Mouse (Mus musculus) hindbrain, postnatal 0 days (tissue): Measurements from ENCODE around the gene P2ry6. TPM values are rescaled to one million over a fixed set of nuclear protein-coding genes. Genes with fewer than 3 reads are reported as not detected.

Source experiments
- ATAC-seq: fragments of 200-750 bp; cut with Nextera tagmentation; 2 replicates; pipeline ENCODE4 v1.8.0; 2017; ENCODE audit warnings: mild to moderate bottlenecking, moderate TSS enrichment, moderate library complexity
- DNase-seq: peaks from one replicate; pipeline ENCODE4 v3.0.0-alpha.2; 2015; ENCODE audit warnings: low spot score
- H3K27ac ChIP-seq: fragments of 300-500 bp; sonication (generic); 2 replicates; pipeline ENCODE4 v1.5.1; 2014; ENCODE audit warnings: mild to moderate bottlenecking
- H3K27me3 ChIP-seq: fragments of 300-500 bp; sonication (generic); 2 replicates; pipeline ENCODE4 v1.6.1; 2014; ENCODE audit warnings: low read length, mixed read lengths; ENCODE audit not compliant: insufficient read depth
- H3K36me3 ChIP-seq: fragments of 300-500 bp; sonication (generic); 2 replicates; pipeline ENCODE4 v1.6.1; 2014; ENCODE audit warnings: low read length, mixed read lengths; ENCODE audit not compliant: insufficient read depth
- H3K4me1 ChIP-seq: fragments of 300-500 bp; sonication (generic); 2 replicates; pipeline ENCODE4 v1.6.1; 2014; ENCODE audit warnings: antibody characterized with exemption, low read length, mixed read lengths; ENCODE audit not compliant: insufficient read depth
- H3K4me2 ChIP-seq: fragments of 300-500 bp; sonication (generic); 2 replicates; pipeline ENCODE4 v1.6.1; 2014; ENCODE audit warnings: low read depth, mild to moderate bottlenecking, low read length, moderate library complexity, mixed read lengths
- H3K4me3 ChIP-seq: fragments of 300-500 bp; sonication (generic); 2 replicates; pipeline ENCODE4 v1.5.1; 2014; ENCODE audit warnings: low read length
- H3K9ac ChIP-seq: fragments of 300-500 bp; sonication (generic); replicated peaks from 2 replicates; pipeline ENCODE4 v1.6.1; 2014; ENCODE audit warnings: mild to moderate bottlenecking, low read length, moderate library complexity, mixed read lengths
- H3K9me3 ChIP-seq: fragments of 300-500 bp; sonication (generic); 2 replicates; pipeline ENCODE4 v1.6.1; 2016; ENCODE audit warnings: low read length, mixed read lengths
- CTCF ChIP-seq: IDR thresholded peaks from 2 replicates; pipeline ENCODE4 v1.5.1; 2016; ENCODE audit warnings: antibody characterized with exemption, control low read depth, low read depth
- WGBS: fragments of 180-500 bp; shearing (Covaris S2); extraction: QIAGEN DNeasy Blood & Tissue Kit; methylation state at CpG from one replicate; pipeline ENCODE4 v1.1.7; 2014; 5-methylcytosine and 5-hydroxymethylcytosine counted together
- polyA plus RNA-seq: library from polyadenylated mRNA; unstranded; fragments of >200 nt; fragmentation: Nextera tagmentation; extraction: Ambion mirVana; gene quantifications from 2 replicates; pipeline ENCODE4 v1.2.1, GENCODE M21; 2015
- total RNA-seq: library from RNA; depleted of rRNA; stranded (reverse); fragments of >200 nt; gene quantifications from 2 replicates; pipeline ENCODE4 v1.2.3, GENCODE M21; 2014; rRNA removed

The P2ry6 gene
- total and polyA plus RNA-seq, 2 experiments from 2014 or later, result 3.4 to 3.5 TPM

- TF ChIP-seq CTCF, result no peak
- Histone ChIP-seq H3K27ac (peak overlapping the region; percentile 69), H3K36me3 (no peaks in the 10 kb centered on the region), H3K4me3 (peak overlapping the region; percentile 47), H3K9ac (peak overlapping the region; percentile 75), H3K4me2 (peak overlapping the region; percentile 78), H3K27me3 (no peaks in the 10 kb centered on the region), H3K9me3 (no peaks in the 10 kb centered on the region), H3K4me1 (peaks cover 18% of the 10 kb centered on the region; the same call in 1 of the 2 replicates)
- 4% methylated on average over 53 of the region's 53 CpGs for WGBS
- peak; percentile 75 for ATAC-seq
- DNase-seq, result peak; percentile 81
Observed at GRCm38 (mm10) chr7:100894057-100894832, 80.2 kb downstream of the P2ry6 start.

GRCm38 (mm10) chr7:100893249-100894056, 81.0 kb downstream of the P2ry6 start:
- ATAC-seq (peak; percentile 59), DNase-seq (peak; percentile 65)
- Histone ChIP-seq H3K4me2 (peak overlapping the region; percentile 78), H3K4me1 (peaks cover 18% of the 10 kb centered on the region; the same call in 1 of the 2 replicates), H3K9ac (peak overlapping the region; percentile 75), H3K27ac (peak overlapping the region; percentile 69), H3K9me3 (no peaks in the 10 kb centered on the region), H3K27me3 (no peaks in the 10 kb centered on the region), H3K4me3 (peak overlapping the region; percentile 47), H3K36me3 (no peaks in the 10 kb centered on the region)
- WGBS, result 18% methylated on average over 20 of the region's 20 CpGs
- TF ChIP-seq CTCF, result peak; percentile 19; the same call in 1 of the 2 replicates

Other genes with a start within 250 kb of the P2ry6 start
- 10.5 and 12.2 TPM in 2 replicates for gene Relt, start 111.2 kb downstream of the P2ry6 start, total RNA-seq
- gene Relt, start 111.2 kb downstream of the P2ry6 start, polyA plus RNA-seq, result 5.0 and 6.2 TPM in 2 replicates
- gene Arhgef17, start 42.5 kb downstream of the P2ry6 start, total RNA-seq, result 72.3 and 74.5 TPM in 2 replicates
- 8.1 and 10.1 TPM in 2 replicates for gene Arhgef17, start 42.5 kb downstream of the P2ry6 start, polyA plus RNA-seq
- 0.07 and 0.52 TPM in 2 replicates for gene P2ry2, start 38.2 kb upstream of the P2ry6 start, total RNA-seq
- gene P2ry2, start 38.2 kb upstream of the P2ry6 start, polyA plus RNA-seq, result 0.51 and 0.95 TPM in 2 replicates
- 42.9 and 43.1 TPM in 2 replicates for gene Fchsd2, start 118.2 kb upstream of the P2ry6 start, total RNA-seq
- gene Fchsd2, start 118.2 kb upstream of the P2ry6 start, polyA plus RNA-seq, result 32.1 and 34.2 TPM in 2 replicates